Mouse (Mus musculus): ENCODE measurements around the gene Map4k1.

GRCm38 (mm10) chr7:29048070-29048469 lies 66.2 kb downstream of the Map4k1 start:
- TF ChIP-seq CTCF (conservative IDR thresholded peaks at IDR 0.05; ENCODE audit: low read length) (peak; percentile 67), NANOG (IDR thresholded peaks at IDR 0.05; ENCODE audit: borderline replicate concordance, low read length) (no peak), POU5F1 (IDR thresholded peaks at IDR 0.05; ENCODE audit: borderline replicate concordance, low read length) (no peak)

Data from E14TG2a.4 (cell line).